Mouse (Mus musculus): ENCODE measurements around the gene Bcas2. TPM values are rescaled to one million over a fixed set of nuclear protein-coding genes. Genes with fewer than 3 reads are reported as not detected.

Bcas2 gene
- polyA plus RNA-seq (2014; fragmentation: Illumina TruSeq; extraction: RNeasy Lipid Tissue Mini Kit (QIAGEN cat#74804)), result 119 TPM

GRCm38 (mm10) chr3:103171505-103172267 lies at the start of gene Bcas2:
Bcas2 (plus strand) TSS chr3:103171655.

Other genes starting within 250 kb of the Bcas2 start
- gene Sycp1, start 235.6 kb upstream of the Bcas2 start, polyA plus RNA-seq (2014; fragmentation: Illumina TruSeq; extraction: RNeasy Lipid Tissue Mini Kit (QIAGEN cat#74804)), result 3.0 TPM
- not detected for gene Nr1h5, start 207.5 kb upstream of the Bcas2 start, polyA plus RNA-seq (2014; fragmentation: Illumina TruSeq; extraction: RNeasy Lipid Tissue Mini Kit (QIAGEN cat#74804))
- gene Sike1, start 175.9 kb upstream of the Bcas2 start, polyA plus RNA-seq (2014; fragmentation: Illumina TruSeq; extraction: RNeasy Lipid Tissue Mini Kit (QIAGEN cat#74804)), result 66.5 TPM
- 826 TPM for gene Csde1, start 151.2 kb upstream of the Bcas2 start, polyA plus RNA-seq (2014; fragmentation: Illumina TruSeq; extraction: RNeasy Lipid Tissue Mini Kit (QIAGEN cat#74804))
- gene Nras, start 113.4 kb upstream of the Bcas2 start, polyA plus RNA-seq (2014; fragmentation: Illumina TruSeq; extraction: RNeasy Lipid Tissue Mini Kit (QIAGEN cat#74804)), result 78.1 TPM
- not detected for gene Ampd1, start 97.6 kb upstream of the Bcas2 start, polyA plus RNA-seq (2014; fragmentation: Illumina TruSeq; extraction: RNeasy Lipid Tissue Mini Kit (QIAGEN cat#74804))
- 7.1 TPM for gene Dennd2c, start 69.1 kb upstream of the Bcas2 start, polyA plus RNA-seq (2014; fragmentation: Illumina TruSeq; extraction: RNeasy Lipid Tissue Mini Kit (QIAGEN cat#74804))
- 148 TPM for gene Trim33, start 107.6 kb downstream of the Bcas2 start, polyA plus RNA-seq (2014; fragmentation: Illumina TruSeq; extraction: RNeasy Lipid Tissue Mini Kit (QIAGEN cat#74804))